ENCODE assay signal across 13 mouse cellular contexts in the genomic region with DNA sequence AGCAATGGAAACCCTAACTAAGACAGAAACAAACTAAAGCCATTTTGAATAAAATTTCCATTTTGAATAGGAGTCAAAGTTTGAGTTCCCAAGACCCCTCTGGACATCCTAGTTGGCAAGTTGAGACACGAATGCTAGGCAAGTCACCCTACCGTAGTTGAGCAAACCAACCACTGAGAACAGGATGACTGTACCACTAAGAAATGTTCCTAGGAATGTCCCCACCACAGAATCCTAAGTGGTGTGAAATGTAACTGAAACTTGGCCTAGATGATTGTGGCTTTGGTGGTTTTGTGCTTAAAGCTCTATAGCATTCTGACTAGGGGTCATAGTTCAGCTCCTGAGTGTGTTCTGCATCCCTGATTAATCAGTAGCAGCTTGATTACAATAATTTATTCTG. TPM values are rescaled to one million over a fixed set of nuclear protein-coding genes. Genes with fewer than 3 reads are reported as not detected.
"Had no signal": no experiment of that assay in that cellular context is flagged by ENCODE, and none has a peak within 500 bp of the region (broad histone marks: within the 10 kb centered on the region; RNA-seq: fewer than 3 reads in every experiment).

No protein-coding gene starts in this region.

- DNase-seq: kidney, postnatal 14 days; lung, adult 2 months; lung, postnatal 4 days; retina, postnatal 1 day; right cerebral cortex, postnatal 4 days; spleen, adult 18-20 months; thymus, adult 18-20 months; thymus, postnatal 36 days had no signal

RNA-seq across cellular contexts. Expression of a gene that starts 54.9 kb away (rescaled TPM):
- total RNA-seq: layer of hippocampus, postnatal 25 days; left cerebral cortex, adult 2 months; left cerebral cortex, postnatal 14 days; megakaryocyte, adult 5-6 weeks; monocyte, adult 5-6 weeks had no signal
